Mouse (Mus musculus) ES-Bruce4 (cell line): Measurements from ENCODE around the gene Fyn. TPM values are rescaled to one million over a fixed set of nuclear protein-coding genes. Genes with fewer than 3 reads are reported as not detected.

Experiments
- H3K27ac ChIP-seq: 2 replicates; pipeline ENCODE4 v1.5.1; 2012; ENCODE audit warnings: low read length, inconsistent platforms; ENCODE audit not compliant: insufficient read depth
- H3K27me3 ChIP-seq: 2 replicates; pipeline ENCODE4 v1.6.1; 2012; ENCODE audit warnings: mild to moderate bottlenecking, low read length, inconsistent platforms; ENCODE audit not compliant: control insufficient read depth, poor library complexity, insufficient read depth, severe bottlenecking
- H3K36me3 ChIP-seq: 2 replicates; pipeline ENCODE4 v1.6.1; 2012; ENCODE audit warnings: inconsistent platforms, mild to moderate bottlenecking, low read length, moderate library complexity; ENCODE audit not compliant: control insufficient read depth, poor library complexity, insufficient read depth, severe bottlenecking
- H3K4me1 ChIP-seq: one replicate; pipeline ENCODE4 v1.8.1; 2011; ENCODE audit warnings: low read length; ENCODE audit not compliant: control insufficient read depth, insufficient read depth
- H3K4me3 ChIP-seq: 2 replicates; pipeline ENCODE4 v1.5.1; 2011; ENCODE audit warnings: low read depth, mild to moderate bottlenecking, low read length
- H3K9ac ChIP-seq: 2 replicates; pipeline ENCODE4 v1.6.1; 2012; ENCODE audit warnings: low read depth, mild to moderate bottlenecking, inconsistent platforms; ENCODE audit not compliant: poor library complexity, severe bottlenecking
- H3K9me3 ChIP-seq: replicated peaks from 2 replicates; pipeline ENCODE4 v1.6.1; 2012; ENCODE audit warnings: mild to moderate bottlenecking, low read length, inconsistent platforms; ENCODE audit not compliant: control insufficient read depth, poor library complexity, insufficient read depth, severe bottlenecking
- CTCF ChIP-seq: IDR thresholded peaks from one replicate; pipeline ENCODE4 v1.8.1; 2011; ENCODE audit warnings: low read depth, low read length
- EP300 ChIP-seq: IDR thresholded peaks from 2 replicates; pipeline ENCODE4 v1.6.1; 2011; ENCODE audit warnings: low read depth, low read length; ENCODE audit not compliant: insufficient read depth
- POLR2A ChIP-seq: IDR thresholded peaks from one replicate; pipeline ENCODE4 v1.8.1; 2011; ENCODE audit warnings: low read length; ENCODE audit not compliant: insufficient read depth
- polyA plus RNA-seq: library from polyadenylated mRNA; stranded (reverse); fragments of >200 nt; gene quantifications from 2 replicates; pipeline ENCODE4 v1.2.4, GENCODE M21; 2011; ENCODE audit warnings: low read depth; ENCODE audit not compliant: missing spikeins, insufficient read depth, insufficient read length

Gene Fyn
- polyA plus RNA-seq, 1 experiment, result 19.1 TPM

GRCm38 (mm10) chr10:39434758-39435448 lies 66.2 kb downstream of the Fyn start:
- no peaks in the 10 kb centered on the region for H3K4me1 ChIP-seq
- H3K27me3 ChIP-seq, result no peaks in the 10 kb centered on the region
- H3K4me3 ChIP-seq, result no peak overlapping the region
- no peak overlapping the region for H3K27ac ChIP-seq
- no peaks in the 10 kb centered on the region for H3K36me3 ChIP-seq
- H3K9me3 ChIP-seq, result no peaks in the 10 kb centered on the region
- no peak for TF ChIP-seq CTCF
- no peak for TF ChIP-seq EP300
- TF ChIP-seq POLR2A, result no peak
- no peak overlapping the region for H3K9ac ChIP-seq

- TF ChIP-seq CTCF (no peak), POLR2A (no peak), EP300 (no peak)
- Histone ChIP-seq H3K27ac (no peak overlapping the region), H3K9ac (no peak overlapping the region), H3K9me3 (no peaks in the 10 kb centered on the region), H3K36me3 (no peaks in the 10 kb centered on the region), H3K4me3 (no peak overlapping the region), H3K4me1 (no peaks in the 10 kb centered on the region), H3K27me3 (no peaks in the 10 kb centered on the region)
Observed at GRCm38 (mm10) chr10:39438905-39439304, 70.2 kb downstream of the Fyn start.

GRCm38 (mm10) chr10:39440506-39440905 lies 71.9 kb downstream of the Fyn start:
- Histone ChIP-seq H3K36me3 (no peaks in the 10 kb centered on the region), H3K27ac (no peak overlapping the region), H3K9me3 (no peaks in the 10 kb centered on the region), H3K4me3 (no peak overlapping the region), H3K4me1 (no peaks in the 10 kb centered on the region), H3K27me3 (no peaks in the 10 kb centered on the region), H3K9ac (no peak overlapping the region)
- TF ChIP-seq EP300 (no peak), POLR2A (no peak), CTCF (no peak)

- no peak overlapping the region for H3K9ac ChIP-seq
- no peak overlapping the region for H3K4me3 ChIP-seq
- no peak overlapping the region for H3K27ac ChIP-seq
- no peaks in the 10 kb centered on the region for H3K9me3 ChIP-seq
- no peaks in the 10 kb centered on the region for H3K27me3 ChIP-seq
- no peak for TF ChIP-seq EP300
- no peak for TF ChIP-seq CTCF
- TF ChIP-seq POLR2A, result no peak
- no peaks in the 10 kb centered on the region for H3K4me1 ChIP-seq
- H3K36me3 ChIP-seq, result no peaks in the 10 kb centered on the region
Observed at GRCm38 (mm10) chr10:39441636-39442035, 73.0 kb downstream of the Fyn start.

- H3K4me1 ChIP-seq, result no peaks in the 10 kb centered on the region
- no peak overlapping the region for H3K4me3 ChIP-seq
- no peaks in the 10 kb centered on the region for H3K27me3 ChIP-seq
- H3K27ac ChIP-seq, result no peak overlapping the region
- H3K9ac ChIP-seq, result no peak overlapping the region
- no peaks in the 10 kb centered on the region for H3K9me3 ChIP-seq
- TF ChIP-seq CTCF (no peak), POLR2A (no peak), EP300 (no peak)
- H3K36me3 ChIP-seq, result no peaks in the 10 kb centered on the region
Observed at GRCm38 (mm10) chr10:39443122-39443521, 74.5 kb downstream of the Fyn start.

GRCm38 (mm10) chr10:39443947-39444346 lies 75.3 kb downstream of the Fyn start:
- Histone ChIP-seq H3K27me3 (no peaks in the 10 kb centered on the region), H3K9ac (no peak overlapping the region), H3K9me3 (no peaks in the 10 kb centered on the region), H3K4me3 (no peak overlapping the region), H3K4me1 (no peaks in the 10 kb centered on the region), H3K36me3 (no peaks in the 10 kb centered on the region), H3K27ac (no peak overlapping the region)
- TF ChIP-seq EP300 (no peak), POLR2A (no peak), CTCF (no peak)
